Mouse (Mus musculus) forebrain, embryonic 14.5 days (tissue): ENCODE results near the gene Osbp2. TPM values are rescaled to one million over a fixed set of nuclear protein-coding genes. Genes with fewer than 3 reads are reported as not detected.

Source experiments
- ATAC-seq: fragments of 200-750 bp; cut with Nextera tagmentation; 2 replicates; pipeline ENCODE4 v1.8.0; 2017; ENCODE audit warnings: mild to moderate bottlenecking, moderate library complexity
- DNase-seq: peaks from one replicate; pipeline ENCODE4 v3.0.0-alpha.2; 2015; ENCODE audit warnings: low spot score
- H3K27ac ChIP-seq: fragments of 300-500 bp; sonication (generic); 2 replicates; pipeline ENCODE4 v1.5.1; 2014; ENCODE audit warnings: low read depth, mild to moderate bottlenecking, control low read depth, low read length, moderate library complexity
- H3K27me3 ChIP-seq: fragments of 300-500 bp; sonication (generic); replicated peaks from 2 replicates; pipeline ENCODE4 v1.6.1; 2014; ENCODE audit warnings: low read length, control low read depth, mixed read lengths; ENCODE audit not compliant: control insufficient read depth, insufficient read depth
- H3K36me3 ChIP-seq: fragments of 300-500 bp; sonication (generic); 2 replicates; pipeline ENCODE4 v1.6.1; 2014; ENCODE audit warnings: low read length, control low read depth; ENCODE audit not compliant: control insufficient read depth, insufficient read depth
- H3K4me1 ChIP-seq: fragments of 300-500 bp; sonication (generic); 2 replicates; pipeline ENCODE4 v1.6.1; 2014; ENCODE audit warnings: antibody characterized with exemption, low read length, control low read depth; ENCODE audit not compliant: control insufficient read depth, insufficient read depth
- H3K4me2 ChIP-seq: fragments of 300-500 bp; sonication (generic); 2 replicates; pipeline ENCODE4 v1.6.1; 2014; ENCODE audit warnings: mild to moderate bottlenecking, control low read depth, low read length
- H3K4me3 ChIP-seq: fragments of 300-500 bp; sonication (generic); 2 replicates; pipeline ENCODE4 v1.5.1; 2014; ENCODE audit warnings: low read depth, low read length, control low read depth
- H3K9ac ChIP-seq: fragments of 300-500 bp; sonication (generic); 2 replicates; pipeline ENCODE4 v1.6.1; 2014; ENCODE audit warnings: mild to moderate bottlenecking, low read length, control low read depth, moderate library complexity
- H3K9me3 ChIP-seq: fragments of 300-500 bp; sonication (generic); replicated peaks from 2 replicates; pipeline ENCODE4 v1.6.1; 2016; ENCODE audit warnings: low read length, control low read depth, mixed read lengths; ENCODE audit not compliant: control insufficient read depth
- WGBS: fragments of 180-500 bp; shearing (Covaris S2); extraction: QIAGEN DNeasy Blood & Tissue Kit; methylation state at CpG from one replicate; pipeline ENCODE4 v1.1.7; 2014; 5-methylcytosine and 5-hydroxymethylcytosine counted together
- polyA plus RNA-seq: library from polyadenylated mRNA; unstranded; fragments of >200 nt; fragmentation: Nextera tagmentation; extraction: Ambion mirVana; gene quantifications from 2 replicates; pipeline ENCODE4 v1.2.1, GENCODE M21; 2014

The Osbp2 gene
- polyA plus RNA-seq, 1 experiment from 2014 or later, result 7.4 TPM

DNA sequence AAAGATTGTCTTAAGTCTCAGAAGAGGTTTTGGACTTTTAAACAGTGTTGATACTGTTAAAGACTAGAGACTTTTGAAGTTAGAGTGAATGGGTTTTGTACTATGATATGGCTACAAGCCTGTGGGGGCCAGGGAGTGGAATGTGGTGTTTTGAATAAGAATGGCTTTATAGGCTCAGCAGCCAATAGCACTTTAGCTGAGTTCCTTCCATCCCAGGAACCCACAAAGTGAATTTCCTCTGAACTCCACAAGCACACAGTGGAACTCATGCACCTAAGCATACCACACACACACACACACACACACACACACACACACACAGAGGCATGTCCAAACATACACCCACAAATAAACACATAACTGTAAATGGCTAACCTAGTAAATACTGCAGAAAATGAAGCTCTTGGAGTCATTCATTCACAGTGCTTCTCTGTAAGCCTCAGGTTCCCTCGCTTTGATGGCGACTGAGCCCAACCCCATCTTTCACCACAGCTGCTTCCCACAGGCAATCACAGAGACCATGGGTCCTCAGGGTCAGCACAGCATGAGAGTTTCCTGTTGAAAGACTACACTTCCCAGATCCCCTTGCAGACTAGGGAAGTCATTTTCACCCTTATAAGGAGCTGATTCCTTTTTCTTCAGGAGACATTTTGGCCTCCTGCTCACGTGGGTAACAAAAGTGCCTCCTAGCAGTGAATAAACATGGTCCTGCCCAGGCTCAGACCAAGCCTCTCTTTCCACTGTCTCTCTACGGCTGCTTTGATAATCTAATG, 45.5 kb downstream of the Osbp2 start:
- no peak overlapping the region for H3K4me3 ChIP-seq
- H3K9ac ChIP-seq, result no peak overlapping the region
- no peak overlapping the region for H3K27ac ChIP-seq
- no peaks in the 10 kb centered on the region for H3K9me3 ChIP-seq
- no peak for ATAC-seq
- no peak for DNase-seq
- no peaks in the 10 kb centered on the region for H3K27me3 ChIP-seq
- H3K36me3 ChIP-seq, result no peaks in the 10 kb centered on the region
- no peaks in the 10 kb centered on the region for H3K4me1 ChIP-seq
- no peak overlapping the region for H3K4me2 ChIP-seq
- WGBS, result 27% methylated on average over 4 of the region's 4 CpGs

DNA sequence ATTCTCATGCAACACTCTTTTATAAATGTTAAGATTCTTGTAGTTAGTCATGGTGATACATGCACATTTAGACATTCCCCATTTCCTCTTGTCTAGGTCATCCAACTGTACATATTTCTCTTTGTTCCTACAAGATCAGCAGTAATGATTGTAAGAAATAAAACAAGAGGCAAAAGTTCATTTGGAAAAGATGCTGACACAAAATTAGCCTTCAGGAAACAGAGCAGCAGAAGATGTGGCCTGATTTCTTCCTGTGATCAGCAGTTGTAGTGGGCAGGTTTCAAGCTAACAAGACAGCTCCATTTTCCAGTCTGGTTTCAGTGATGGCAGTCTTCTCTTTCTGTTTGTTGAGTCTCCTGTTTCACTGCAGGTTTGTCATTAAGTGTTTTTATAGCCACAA, 47.8 kb downstream of the Osbp2 start:
- no peak for ATAC-seq
- H3K4me1 ChIP-seq, result no peaks in the 10 kb centered on the region
- H3K36me3 ChIP-seq, result no peaks in the 10 kb centered on the region
- no peaks in the 10 kb centered on the region for H3K27me3 ChIP-seq
- no peak for DNase-seq
- H3K9me3 ChIP-seq, result no peaks in the 10 kb centered on the region
- H3K9ac ChIP-seq, result no peak overlapping the region
- H3K4me3 ChIP-seq, result no peak overlapping the region
- H3K27ac ChIP-seq, result no peak overlapping the region
- no peak overlapping the region for H3K4me2 ChIP-seq

- no peak overlapping the region for H3K27ac ChIP-seq
- H3K9ac ChIP-seq, result no peak overlapping the region
- no peak overlapping the region for H3K4me2 ChIP-seq
- no peaks in the 10 kb centered on the region for H3K27me3 ChIP-seq
- H3K4me3 ChIP-seq, result no peak overlapping the region
- ATAC-seq (no peak), DNase-seq (no peak)
- H3K4me1 ChIP-seq, result no peaks in the 10 kb centered on the region
- no peaks in the 10 kb centered on the region for H3K36me3 ChIP-seq
- H3K9me3 ChIP-seq, result no peaks in the 10 kb centered on the region
Measured at GRCm38 (mm10) chr11:3813340-3813739, 50.4 kb downstream of the Osbp2 start.

GRCm38 (mm10) chr11:3808162-3808561, 55.5 kb downstream of the Osbp2 start:
- H3K4me3 ChIP-seq, result no peak overlapping the region
- H3K36me3 ChIP-seq, result no peaks in the 10 kb centered on the region
- no peaks in the 10 kb centered on the region for H3K4me1 ChIP-seq
- WGBS, result 28% methylated on average over 3 of the region's 3 CpGs
- ATAC-seq, result no peak
- H3K9ac ChIP-seq, result no peak overlapping the region
- peak; percentile 34 for DNase-seq
- H3K9me3 ChIP-seq, result no peaks in the 10 kb centered on the region
- H3K4me2 ChIP-seq, result no peak overlapping the region
- H3K27me3 ChIP-seq, result no peaks in the 10 kb centered on the region
- H3K27ac ChIP-seq, result no peak overlapping the region

DNA sequence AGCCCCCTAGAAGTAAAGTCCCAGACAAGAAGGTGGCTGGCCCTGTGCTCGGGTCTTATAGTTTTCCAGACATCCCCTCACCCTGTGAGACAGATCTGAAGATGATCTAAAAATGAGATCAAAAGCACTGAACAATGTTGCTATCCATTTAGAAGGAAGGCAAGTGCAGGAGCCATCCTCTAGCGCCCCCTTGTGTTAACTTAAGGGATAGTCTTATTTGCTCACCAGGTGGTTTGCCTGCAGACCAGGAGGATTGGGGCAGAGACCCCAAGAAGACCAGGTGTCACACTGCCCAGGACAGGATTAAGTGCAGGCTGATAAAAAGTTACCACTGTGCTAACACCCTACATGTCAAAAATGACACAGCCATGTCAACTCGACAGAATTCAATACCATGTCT, 58.3 kb downstream of the Osbp2 start:
- DNase-seq (peak; percentile 60), ATAC-seq (no peak)
- 31% methylated on average over 3 of the region's 3 CpGs for WGBS

DNA sequence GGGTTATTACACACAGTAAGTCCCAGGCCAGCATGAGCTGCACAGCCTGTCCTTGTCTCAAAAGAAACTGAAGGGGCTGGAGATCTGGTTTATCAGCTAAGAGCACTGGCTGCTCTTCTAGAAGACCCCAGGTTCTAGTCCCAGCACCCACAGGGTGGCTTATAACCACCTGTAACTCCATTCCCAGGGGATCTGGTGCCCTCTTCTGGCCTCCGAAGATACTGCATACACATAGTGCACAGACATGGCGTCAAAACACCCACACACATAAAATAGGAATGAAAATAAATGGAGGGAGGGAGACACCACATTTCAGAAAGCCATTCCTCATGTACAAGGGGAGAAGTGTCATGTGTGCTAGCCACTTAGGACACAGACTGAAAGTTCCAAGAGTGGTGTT, 59.1 kb downstream of the Osbp2 start:
- ATAC-seq (no peak), DNase-seq (no peak)
- H3K9me3 ChIP-seq, result no peaks in the 10 kb centered on the region
- no peaks in the 10 kb centered on the region for H3K36me3 ChIP-seq
- H3K4me3 ChIP-seq, result no peak overlapping the region
- no peak overlapping the region for H3K4me2 ChIP-seq
- no peak overlapping the region for H3K27ac ChIP-seq
- no peak overlapping the region for H3K9ac ChIP-seq
- WGBS, result 85% methylated on average over 2 of the region's 2 CpGs
- H3K27me3 ChIP-seq, result no peaks in the 10 kb centered on the region
- H3K4me1 ChIP-seq, result no peaks in the 10 kb centered on the region

More for the DNA sequence above, 58.3 kb downstream of the Osbp2 start:
- Histone ChIP-seq H3K27me3 (no peaks in the 10 kb centered on the region), H3K36me3 (no peaks in the 10 kb centered on the region), H3K27ac (no peak overlapping the region), H3K4me2 (no peak overlapping the region), H3K9ac (no peak overlapping the region), H3K4me1 (no peaks in the 10 kb centered on the region), H3K4me3 (no peak overlapping the region), H3K9me3 (no peaks in the 10 kb centered on the region)

DNA sequence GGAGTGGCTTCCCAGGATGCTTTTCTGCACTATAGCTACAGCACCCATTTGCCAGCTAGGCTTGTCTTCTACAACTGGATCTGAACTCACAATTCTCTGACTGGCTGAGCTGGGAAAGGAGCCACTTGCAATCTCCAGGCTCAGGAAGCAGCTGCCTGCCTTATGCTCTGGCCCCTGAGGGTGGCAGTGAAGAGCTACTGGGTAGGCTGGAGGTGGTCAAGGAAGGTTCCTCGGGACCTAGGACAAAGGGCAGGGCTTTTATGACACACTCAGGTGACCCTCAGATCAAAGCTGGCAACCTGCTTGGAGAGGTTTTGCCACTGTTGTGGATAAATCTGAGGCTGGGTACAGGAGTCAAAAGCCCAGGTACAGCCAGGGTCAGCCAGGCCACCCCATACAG, 61.6 kb downstream of the Osbp2 start:
- DNase-seq (no peak), ATAC-seq (no peak)
- H3K27ac ChIP-seq, result no peak overlapping the region
- H3K36me3 ChIP-seq, result no peaks in the 10 kb centered on the region
- H3K4me3 ChIP-seq, result no peak overlapping the region
- H3K9ac ChIP-seq, result no peak overlapping the region
- H3K27me3 ChIP-seq, result no peaks in the 10 kb centered on the region
- no peaks in the 10 kb centered on the region for H3K9me3 ChIP-seq
- H3K4me2 ChIP-seq, result no peak overlapping the region
- 19% methylated on average over 1 of the region's 1 CpGs for WGBS
- H3K4me1 ChIP-seq, result no peaks in the 10 kb centered on the region

- Histone ChIP-seq H3K4me1 (no peaks in the 10 kb centered on the region), H3K9me3 (no peaks in the 10 kb centered on the region), H3K27me3 (no peaks in the 10 kb centered on the region), H3K36me3 (no peaks in the 10 kb centered on the region), H3K4me2 (no peak overlapping the region), H3K27ac (no peak overlapping the region), H3K4me3 (no peak overlapping the region), H3K9ac (no peak overlapping the region)
- DNase-seq (no peak), ATAC-seq (no peak)
- WGBS, result 88% methylated on average over 6 of the region's 6 CpGs
Measured at GRCm38 (mm10) chr11:3797631-3798215, 66.0 kb downstream of the Osbp2 start.

GRCm38 (mm10) chr11:3790736-3791135, 73.0 kb downstream of the Osbp2 start:
- H3K27ac ChIP-seq, result no peak overlapping the region
- ATAC-seq, result no peak
- no peak overlapping the region for H3K4me2 ChIP-seq
- no peaks in the 10 kb centered on the region for H3K27me3 ChIP-seq
- no peak overlapping the region for H3K9ac ChIP-seq
- no peaks in the 10 kb centered on the region for H3K4me1 ChIP-seq
- H3K4me3 ChIP-seq, result no peak overlapping the region
- H3K36me3 ChIP-seq, result no peaks in the 10 kb centered on the region
- no peaks in the 10 kb centered on the region for H3K9me3 ChIP-seq
- no peak for DNase-seq
